Mouse (Mus musculus) lung, postnatal 4 days (tissue): ENCODE data around the gene Ctla2b.
A peak's percentile ranks its signal among the peaks of the same experiment; 100 is the strongest.
"Not testable (repeated sequence)": the region's sequence is repeated elsewhere in the genome, so short reads cannot be mapped to it uniquely, and the experiment has no call there.

Experiments
- DNase-seq, 2 experiments: peaks; one replicate each; pipeline ENCODE4 v3.0.0; 2021

Ctla2b gene

DNA sequence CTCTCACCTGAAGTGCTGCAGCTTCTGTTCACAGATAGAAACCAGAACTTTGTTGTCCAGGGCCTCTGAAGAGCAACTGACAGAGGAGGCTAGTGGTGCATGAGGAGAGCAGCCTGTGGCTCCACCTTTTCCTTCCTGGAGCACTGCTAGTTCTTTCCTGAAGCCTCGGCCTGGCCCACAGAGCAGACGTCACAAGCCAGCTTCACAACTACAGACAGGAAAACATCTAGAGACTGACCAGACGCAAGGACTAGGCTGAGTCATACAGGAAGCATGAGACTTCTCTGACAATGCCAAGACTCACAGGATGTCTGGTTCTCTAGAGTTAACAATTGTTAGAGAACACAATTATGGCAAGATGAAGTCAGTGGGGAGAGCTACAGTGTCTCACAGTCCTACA lies at the start of gene Ctla2b:
Gene Ctla2b (minus strand): TSS at position 120 of the 400 bp plus-strand sequence.
- peak; percentile 63 to 83 for DNase-seq

DNA sequence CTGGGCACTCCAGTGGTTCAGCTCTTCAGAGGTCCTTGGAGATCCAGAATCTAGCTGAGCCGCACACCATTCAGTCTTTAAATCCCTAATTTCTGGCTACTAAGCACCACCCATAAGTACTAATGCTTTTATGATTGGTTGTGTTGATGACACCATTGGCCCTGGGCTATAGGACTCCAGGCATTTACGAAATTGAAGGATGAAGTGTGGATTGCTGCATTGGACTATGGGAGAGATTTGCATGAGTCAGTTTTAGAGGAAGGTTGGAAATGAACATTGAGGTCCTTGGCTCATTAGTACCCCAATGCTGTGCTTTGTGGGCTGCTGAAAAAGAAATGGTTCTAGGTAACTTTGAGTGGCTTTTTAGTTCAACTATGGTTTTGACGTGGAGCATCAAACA lies 44.6 kb upstream of the Ctla2b start, which contains the start of gene Tpbpa:
Gene Tpbpa (minus strand): TSS at position 101 of the 400 bp plus-strand sequence.
- DNase-seq: not testable (repeated sequence)

DNA sequence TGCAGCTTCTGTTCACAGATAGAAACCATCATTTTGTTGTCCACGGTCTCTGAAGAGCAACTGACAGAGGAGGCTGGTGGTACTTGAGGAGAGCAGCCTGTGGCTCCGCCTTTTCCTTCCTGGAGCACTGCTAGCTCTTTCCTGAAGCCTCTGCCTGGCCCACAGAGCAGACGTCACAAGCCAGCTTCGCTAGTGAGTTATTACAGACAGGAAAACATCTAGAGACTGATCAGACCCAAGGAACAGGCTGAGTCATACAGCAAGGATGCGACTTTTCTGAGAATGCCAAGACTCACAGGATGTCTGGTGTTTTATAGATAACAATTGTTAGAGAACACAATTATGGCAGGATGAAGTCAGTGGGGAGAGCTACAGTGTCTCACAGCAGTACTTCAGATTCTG lies 39.3 kb upstream of the Ctla2b start, which contains the start of the genes Gm49391 and Ctla2a:
Gene Gm49391 (minus strand): TSS at position 72 of the 402 bp plus-strand sequence.
Gene Ctla2a (minus strand): TSS at position 126 of the 402 bp plus-strand sequence.
- DNase-seq: peak; percentile 59 to 84

DNA sequence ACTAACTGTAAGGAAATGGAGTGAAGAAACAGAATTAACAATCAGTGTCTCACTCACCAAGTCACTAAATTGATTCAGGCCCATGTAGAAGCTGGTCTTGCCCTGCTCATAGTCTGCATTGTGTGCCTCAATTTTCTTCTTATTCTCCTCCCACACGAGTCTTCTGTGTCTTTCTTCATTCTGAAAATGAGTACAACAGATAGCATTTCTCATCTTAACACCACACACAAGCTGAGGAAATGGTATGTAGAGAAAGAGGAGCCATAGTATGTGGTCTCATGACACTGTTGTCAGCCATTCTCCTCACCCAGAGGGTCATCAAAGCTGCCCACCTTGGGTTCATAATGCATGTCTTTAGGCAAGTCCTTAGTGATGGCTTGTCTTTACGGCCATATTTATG lies 38.2 kb upstream of the Ctla2b start, which contains the start of gene Gm49393:
Gene Gm49393 (minus strand): TSS at position 101 of the 400 bp plus-strand sequence.
- DNase-seq: not testable (repeated sequence)

DNA sequence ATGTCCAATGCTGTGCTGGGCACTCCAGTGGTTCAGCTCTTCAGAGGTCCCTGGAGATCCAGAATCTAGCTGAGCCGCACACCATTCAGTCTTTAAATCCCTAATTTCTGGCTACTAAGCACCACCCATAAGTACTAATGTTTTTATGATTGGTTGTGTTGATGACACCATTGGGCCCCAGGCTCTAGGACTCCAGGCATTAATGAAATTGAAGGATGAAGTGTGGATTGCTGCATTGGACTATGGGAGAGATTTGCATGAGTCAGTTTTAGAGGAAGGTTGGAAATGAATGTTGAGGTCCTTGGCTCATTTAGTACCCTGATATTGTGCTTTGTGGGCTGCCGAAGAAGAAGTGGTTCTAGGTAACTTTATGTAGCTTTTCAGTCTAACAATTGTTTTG lies 7.5 kb upstream of the Ctla2b start, which contains the start of gene Tpbpb:
Gene Tpbpb (minus strand): TSS at position 101 of the 400 bp plus-strand sequence.
- DNase-seq: not testable (repeated sequence)

DNA sequence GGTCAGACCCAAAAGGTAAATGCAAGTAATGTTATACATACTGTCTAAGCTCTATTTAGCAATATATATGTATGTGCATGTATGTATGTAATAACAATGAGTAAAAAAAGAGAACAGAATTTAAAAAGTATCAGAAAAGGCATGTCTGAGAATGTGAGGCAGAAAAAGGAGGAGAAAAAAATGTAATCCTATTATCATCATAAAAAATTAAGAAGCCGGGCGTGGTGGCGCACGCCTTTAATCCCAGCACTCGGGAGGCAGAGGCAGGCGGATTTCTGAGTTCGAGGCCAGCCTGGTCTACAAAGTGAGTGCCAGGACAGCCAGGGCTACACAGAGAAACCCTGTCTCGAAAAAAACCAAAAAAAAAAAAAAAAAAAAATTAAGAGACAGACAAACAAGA lies 453 bp downstream of the Ctla2b start, which contains the start of gene Gm49392:
Gene Gm49392 (minus strand): TSS at position 101 of the 400 bp plus-strand sequence.
- DNase-seq: not testable (repeated sequence)

DNA sequence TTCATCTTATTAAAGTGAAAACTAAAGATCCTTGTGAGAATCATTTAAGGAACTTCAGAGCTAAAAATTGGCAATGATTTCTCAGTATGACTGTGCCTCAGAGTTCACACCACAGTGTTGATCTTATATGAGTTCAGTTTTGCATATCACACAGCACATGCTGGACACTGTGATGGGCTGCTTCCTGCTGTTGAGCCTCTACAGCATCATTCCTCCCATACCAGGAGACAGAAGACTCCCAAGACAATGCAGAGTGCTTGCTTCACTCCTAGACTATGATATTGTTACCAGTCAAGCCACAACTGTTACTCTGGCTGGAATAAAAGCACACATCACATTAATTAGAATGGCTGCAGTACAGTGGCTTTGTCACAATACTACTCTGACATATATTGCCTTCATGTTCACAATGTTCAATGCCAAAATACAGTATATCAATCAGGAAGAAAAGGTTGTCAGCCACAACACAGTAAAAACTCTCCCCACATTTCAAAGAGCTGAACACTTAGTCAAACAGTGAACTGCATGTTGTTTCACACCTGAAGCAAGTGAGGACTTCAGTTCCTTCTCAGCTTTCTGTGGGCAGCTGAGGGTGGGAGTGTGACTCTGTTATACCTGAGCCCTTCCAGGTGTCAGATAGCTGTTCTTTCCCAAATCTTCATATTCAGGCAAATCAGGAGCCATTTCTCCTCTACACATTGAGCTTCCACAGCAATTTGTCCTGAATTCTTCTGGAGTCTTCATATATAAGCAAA lies 1.7 kb downstream of the Ctla2b start:
- no peak for DNase-seq

DNA sequence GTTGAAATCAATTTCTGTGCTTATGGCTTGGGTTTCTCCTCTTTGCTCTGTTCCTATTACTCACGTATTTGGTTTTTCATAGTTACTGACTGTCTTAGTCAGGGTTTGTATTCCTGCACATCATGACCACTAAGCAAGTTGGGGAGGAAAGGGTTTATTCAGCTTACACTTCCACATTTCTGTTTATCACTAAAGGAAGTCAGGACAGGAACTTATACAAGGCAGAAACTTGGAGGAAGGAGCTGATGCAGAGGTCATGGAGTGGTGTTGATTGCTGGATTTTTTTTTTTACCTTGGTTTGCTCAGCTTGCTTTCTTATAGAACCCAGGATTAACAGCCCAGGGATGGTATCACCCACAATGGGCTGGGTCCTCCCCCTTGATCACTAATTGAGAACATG lies 4.9 kb downstream of the Ctla2b start:
- no peak for DNase-seq

DNA sequence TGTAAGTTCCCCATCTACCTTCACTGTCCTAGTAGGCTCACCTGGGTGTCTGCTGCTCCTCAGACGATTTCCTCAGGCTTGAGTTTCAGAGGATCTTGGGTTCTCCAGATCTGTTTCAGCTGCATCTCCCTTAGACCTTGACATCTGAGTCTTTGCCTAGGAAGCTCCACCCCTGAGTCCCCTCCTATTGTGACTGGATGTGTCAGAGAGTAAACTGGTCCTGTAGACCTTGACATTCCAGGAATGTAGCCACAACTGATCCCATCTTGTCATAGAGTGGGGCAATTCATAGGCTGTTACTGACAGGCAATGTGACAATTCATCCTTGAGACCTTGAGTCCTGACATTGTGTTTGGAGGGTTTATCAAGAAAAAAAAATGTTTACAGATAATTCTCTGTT lies 33.0 kb downstream of the Ctla2b start, which contains the start of gene 4930486L24Rik:
Gene 4930486L24Rik (minus strand): TSS at position 195 of the 400 bp plus-strand sequence.
- no peak for DNase-seq

DNA sequence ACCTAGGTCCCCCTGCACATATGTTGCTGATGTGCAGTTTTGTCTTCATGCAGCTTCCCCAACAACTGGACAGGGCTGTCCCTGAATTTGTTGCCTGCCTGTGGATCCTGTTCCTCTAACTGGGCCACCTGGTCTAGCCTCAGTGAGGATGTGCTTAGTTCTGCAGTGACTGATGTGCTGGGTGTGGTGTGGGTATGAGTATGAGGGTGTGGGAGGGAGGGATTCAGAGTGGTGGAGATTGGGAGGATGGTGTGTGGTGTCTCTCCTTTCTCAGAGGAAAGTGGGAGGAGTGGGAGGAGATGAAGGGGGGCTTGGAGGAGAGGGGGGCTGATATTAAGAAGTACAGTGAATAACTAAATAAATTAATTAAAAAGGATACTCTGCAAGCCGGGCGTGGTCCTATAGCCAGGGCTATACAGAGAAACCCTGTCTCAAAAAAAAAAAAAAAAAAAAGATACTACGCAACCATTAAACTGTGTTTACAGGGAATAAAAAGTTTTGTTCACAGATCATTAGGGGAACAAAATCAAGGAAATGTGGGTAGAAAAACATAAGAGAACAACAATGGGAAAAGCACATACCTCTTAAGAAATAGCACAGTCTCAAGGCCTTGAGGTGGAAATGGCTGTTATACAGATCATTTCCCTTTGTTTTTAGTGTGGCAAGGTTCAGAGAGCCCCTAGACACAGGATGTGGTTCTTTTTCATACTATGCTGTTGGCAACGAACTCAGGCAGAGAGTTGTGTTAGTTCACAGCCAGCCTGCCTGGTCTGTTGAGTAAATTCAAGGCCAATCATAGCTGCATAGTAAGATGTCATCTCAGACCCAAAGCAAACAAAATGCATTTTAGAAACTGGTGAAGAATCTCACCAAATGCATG lies 48.8 kb downstream of the Ctla2b start:
- peak; percentile 25 to 28 for DNase-seq
